Comparison of ENCODE assay signal across 16 mouse cellular contexts in genomic region chr7:143360776-143361175, GRCm38 (mm10).
DNase-seq lines count a peak whose midpoint lies in the region; ATAC-seq and TF ChIP-seq lines count a peak whose summit lies in the region.
"Had no signal": no experiment of that assay in that cellular context is flagged by ENCODE, and none has a peak within 500 bp of the region (broad histone marks: within the 10 kb centered on the region; RNA-seq: fewer than 3 reads in every experiment).

No protein-coding gene starts in this region.

- H3K9me3 ChIP-seq in midbrain, embryonic 10.5 days (replicated peaks), result no peaks in the 10 kb centered on the region
- no peaks in the 10 kb centered on the region for H3K9me3 ChIP-seq in midbrain, embryonic 14.5 days (ENCODE audit: control insufficient read depth, low read length)
- no peaks in the 10 kb centered on the region for H3K9me3 ChIP-seq in heart, embryonic 14.5 days (ENCODE audit: control insufficient read depth, low read length)
- H3K9me3 ChIP-seq in lung, postnatal 0 days (ENCODE audit: low read length), result no peaks in the 10 kb centered on the region
- H3K9me3 ChIP-seq in intestine, embryonic 15.5 days, result no peaks in the 10 kb centered on the region
- H3K9me3 ChIP-seq: forebrain, embryonic 10.5 days had no signal

- H3K27ac ChIP-seq in midbrain, embryonic 10.5 days (replicated peaks), result 0 out of 2 replicates have a peak overlapping the region, but pooled peaks have one; percentile 3
- H3K27ac ChIP-seq in midbrain, embryonic 14.5 days (replicated peaks; ENCODE audit: low read depth, low read length), result no peak overlapping the region
- peak overlapping the region; percentile 30 to 79 for H3K27ac ChIP-seq in heart, embryonic 14.5 days (replicated peaks in 1 of 2; ENCODE audit: control insufficient read depth in 1 of 2, insufficient read depth in 1 of 2, low read depth in 2 of 2, low read length in 2 of 2)
- H3K27ac ChIP-seq in lung, postnatal 0 days (ENCODE audit: low read length), result no peak overlapping the region
- no peak overlapping the region for H3K27ac ChIP-seq in intestine, embryonic 15.5 days
- H3K27ac ChIP-seq: forebrain, embryonic 10.5 days; liver, embryonic 14.5 days had no signal

- H3K36me3 ChIP-seq in midbrain, embryonic 10.5 days, result no peaks in the 10 kb centered on the region
- no peaks in the 10 kb centered on the region for H3K36me3 ChIP-seq in midbrain, embryonic 14.5 days (ENCODE audit: control insufficient read depth, insufficient read depth, low read length)
- H3K36me3 ChIP-seq in heart, embryonic 14.5 days (ENCODE audit: control insufficient read depth, insufficient read depth, low read length), result no peaks in the 10 kb centered on the region
- H3K36me3 ChIP-seq in lung, postnatal 0 days (ENCODE audit: insufficient read depth, low read length), result no peaks in the 10 kb centered on the region
- no peaks in the 10 kb centered on the region for H3K36me3 ChIP-seq in intestine, embryonic 15.5 days
- H3K36me3 ChIP-seq: forebrain, embryonic 10.5 days had no signal

- H3K27me3 ChIP-seq in midbrain, embryonic 10.5 days (ENCODE audit: low read depth, poor library complexity, severe bottlenecking), result peaks cover 35% of the 10 kb centered on the region; the same call in 1 of the 2 replicates
- H3K27me3 ChIP-seq in midbrain, embryonic 14.5 days (ENCODE audit: control insufficient read depth, insufficient read depth, low read length), result no peaks in the 10 kb centered on the region
- H3K27me3 ChIP-seq in heart, embryonic 14.5 days (ENCODE audit: control insufficient read depth, insufficient read depth, low read length), result no peaks in the 10 kb centered on the region
- H3K27me3 ChIP-seq in lung, postnatal 0 days (replicated peaks; ENCODE audit: insufficient read depth, low read length), result no peaks in the 10 kb centered on the region
- no peaks in the 10 kb centered on the region for H3K27me3 ChIP-seq in intestine, embryonic 15.5 days (replicated peaks)

- H3K4me1 ChIP-seq in midbrain, embryonic 10.5 days, result peaks cover 14% of the 10 kb centered on the region
- H3K4me1 ChIP-seq in midbrain, embryonic 14.5 days (ENCODE audit: control insufficient read depth, insufficient read depth, low read length), result no peaks in the 10 kb centered on the region
- peaks cover 44 to 78% of the 10 kb centered on the region in 2 experiments for H3K4me1 ChIP-seq in heart, embryonic 14.5 days (ENCODE audit: control insufficient read depth in 2 of 2, insufficient read depth in 2 of 2, low read length in 2 of 2)
- H3K4me1 ChIP-seq in lung, postnatal 0 days (ENCODE audit: insufficient read depth, low read depth, low read length), result peaks cover 7% of the 10 kb centered on the region; the same call in 1 of the 2 replicates
- H3K4me1 ChIP-seq in intestine, embryonic 15.5 days (replicated peaks), result peaks cover 7% of the 10 kb centered on the region; the same call in 1 of the 2 replicates

- 0 out of 2 replicates have a peak, but pooled peaks have one; percentile 4 for TF ChIP-seq CTCF in lung, postnatal 0 days (IDR thresholded peaks at IDR 0.05)

- no peak for ATAC-seq in midbrain, embryonic 14.5 days (ENCODE audit: low FRiP score, low TSS enrichment)
- no peak for ATAC-seq in heart, embryonic 14.5 days (ENCODE audit: insufficient number of reproducible peaks, insufficient read depth, low FRiP score, low read depth)
- no peak for ATAC-seq in lung, postnatal 0 days
- no peak for ATAC-seq in intestine, embryonic 15.5 days
- ATAC-seq: inflammation-experienced regulatory T-cells, adult 6 months had no signal

- no peak for TF ChIP-seq EP300 in lung, postnatal 0 days (IDR thresholded peaks at IDR 0.05)

- H3K4me2 ChIP-seq in midbrain, embryonic 14.5 days (ENCODE audit: low read length), result no peak overlapping the region
- H3K4me2 ChIP-seq in heart, embryonic 14.5 days (ENCODE audit: low read length), result no peak overlapping the region
- no peak overlapping the region for H3K4me2 ChIP-seq in lung, postnatal 0 days (replicated peaks; ENCODE audit: low read depth, low read length)
- H3K4me2 ChIP-seq in intestine, embryonic 15.5 days (replicated peaks), result no peak overlapping the region

- H3K9ac ChIP-seq in midbrain, embryonic 14.5 days (replicated peaks; ENCODE audit: low read length), result no peak overlapping the region
- H3K9ac ChIP-seq in heart, embryonic 14.5 days (ENCODE audit: low read length), result no peak overlapping the region; the same call in 1 of the 2 replicates
- H3K9ac ChIP-seq in lung, postnatal 0 days (replicated peaks; ENCODE audit: low read depth), result no peak overlapping the region
- no peak overlapping the region for H3K9ac ChIP-seq in intestine, embryonic 15.5 days
- H3K9ac ChIP-seq: liver, embryonic 14.5 days had no signal

- DNase-seq in adrenal gland, postnatal 25 days, result peak; percentile 19
- DNase-seq in adrenal gland, adult 18-20 months (ENCODE audit: low spot score in 2 of 2), result no peak
- DNase-seq in midbrain, embryonic 10.5 days (ENCODE audit: low spot score), result no peak
- no peak for DNase-seq in midbrain, embryonic 14.5 days
- no peak for DNase-seq in lung, postnatal 0 days (ENCODE audit: low spot score)
- no peak for DNase-seq in cerebellum, adult 9-10 months
- DNase-seq: cerebellum, postnatal 14 days; kidney, postnatal 10 days; layer of hippocampus, adult 9-11 months; left cerebral cortex, postnatal 4 days; thymus, postnatal 36 days had no signal

- WGBS in midbrain, embryonic 10.5 days, result 69% methylated on average over 5 of the region's 5 CpGs
- WGBS in midbrain, embryonic 14.5 days, result 61% methylated on average over 5 of the region's 5 CpGs
- WGBS in heart, embryonic 14.5 days, result 35% methylated on average over 5 of the region's 5 CpGs
- 53% methylated on average over 5 of the region's 5 CpGs for WGBS in lung, postnatal 0 days
- WGBS in intestine, embryonic 15.5 days, result 68% methylated on average over 5 of the region's 5 CpGs

- H3K4me3 ChIP-seq in midbrain, embryonic 10.5 days, result no peak overlapping the region
- H3K4me3 ChIP-seq in midbrain, embryonic 14.5 days (replicated peaks; ENCODE audit: low read depth, low read length), result no peak overlapping the region
- H3K4me3 ChIP-seq in heart, embryonic 14.5 days (ENCODE audit: control insufficient read depth in 1 of 2, insufficient read depth in 1 of 2, low read depth in 1 of 2, low read length in 2 of 2), result no peak overlapping the region
- H3K4me3 ChIP-seq in lung, postnatal 0 days (ENCODE audit: low read depth, low read length), result no peak overlapping the region
- H3K4me3 ChIP-seq in intestine, embryonic 15.5 days (replicated peaks), result no peak overlapping the region
- H3K4me3 ChIP-seq: forebrain, embryonic 10.5 days had no signal

Comparison
In these comparisons a context has a peak if more than half of its experiments do, and no peak if none do; other contexts are left out.
1. H3K27ac ChIP-seq: peak in midbrain, embryonic 10.5 days (single experiment) and heart, embryonic 14.5 days (2 of 2); none in midbrain, embryonic 14.5 days (single experiment), lung, postnatal 0 days (single experiment) and intestine, embryonic 15.5 days (single experiment).